8 mouse cellular contexts compared by ENCODE assay signal in genomic region chr6:70805820-70806513, GRCm38 (mm10). TPM values are rescaled to one million over a fixed set of nuclear protein-coding genes. Genes with fewer than 3 reads are reported as not detected.
DNase-seq lines count a peak whose midpoint lies in the region; ATAC-seq and TF ChIP-seq lines count a peak whose summit lies in the region.

No protein-coding gene starts in this region.

- peak; percentile 92 for TF ChIP-seq CTCF in left cerebral cortex, adult 2 months (IDR thresholded peaks at IDR 0.05)
- peak; percentile 83; the same call in 1 of the 2 replicates for TF ChIP-seq CTCF in small intestine, adult 2 months (IDR thresholded peaks at IDR 0.05; ENCODE audit: extremely low read depth, insufficient read length, insufficient replicate concordance, low read depth, low read length)

- WGBS in hindbrain, embryonic 16.5 days, result 9% methylated on average over 13 of the region's 13 CpGs
- WGBS in small intestine, adult 2 months, result 18% methylated on average over 13 of the region's 13 CpGs

- no peak overlapping the region for H3K27ac ChIP-seq in hindbrain, embryonic 16.5 days (ENCODE audit: low read depth, low read length)
- H3K27ac ChIP-seq in left cerebral cortex, adult 2 months, result no peak overlapping the region
- H3K27ac ChIP-seq in small intestine, adult 2 months (ENCODE audit: insufficient read depth, low read depth, low read length), result no peak overlapping the region

- no peaks in the 10 kb centered on the region for H3K36me3 ChIP-seq in hindbrain, embryonic 16.5 days (ENCODE audit: control insufficient read depth, insufficient read depth, low read length)
- no peaks in the 10 kb centered on the region for H3K36me3 ChIP-seq in small intestine, adult 2 months (ENCODE audit: control insufficient read depth, insufficient read depth, low read length)

- H3K4me3 ChIP-seq in hindbrain, embryonic 16.5 days (ENCODE audit: low read length), result peak overlapping the region; percentile 10; the same call in 1 of the 2 replicates
- H3K4me3 ChIP-seq in left cerebral cortex, adult 2 months, result no peak overlapping the region; the same call in 1 of the 2 replicates
- peak overlapping the region; percentile 31; the same call in 1 of the 2 replicates for H3K4me3 ChIP-seq in small intestine, adult 2 months (ENCODE audit: low read depth, low read length)

- 0 out of 2 replicates have a peak overlapping the region, but pooled peaks have one; percentile 1 for H3K9ac ChIP-seq in hindbrain, embryonic 16.5 days (ENCODE audit: low read depth, low read length)

- H3K4me1 ChIP-seq in hindbrain, embryonic 16.5 days (ENCODE audit: control insufficient read depth, insufficient read depth, low read depth, low read length), result peaks cover 5% of the 10 kb centered on the region
- H3K4me1 ChIP-seq in small intestine, adult 2 months (ENCODE audit: control insufficient read depth, insufficient read depth, insufficient read length, low read length), result no peaks in the 10 kb centered on the region

- no peak for TF ChIP-seq POLR2A in small intestine, adult 2 months (IDR thresholded peaks at IDR 0.05; ENCODE audit: low read depth, low read length)

- H3K9me3 ChIP-seq in hindbrain, embryonic 16.5 days (ENCODE audit: control insufficient read depth, low read length), result no peaks in the 10 kb centered on the region

- peak; percentile 61 for DNase-seq in right cerebral cortex, adult 18-20 months
- no peak for DNase-seq in right cerebral cortex, postnatal 36 days (ENCODE audit: low spot score in 2 of 2)
- peak; percentile 77 to 79 for DNase-seq in cerebellum, postnatal 25 days
- peak; percentile 71 to 72 for DNase-seq in frontal cortex, postnatal 36 days (ENCODE audit: low spot score in 2 of 2)
- peak; percentile 60 to 63 for DNase-seq in left cerebral cortex, adult 2 months (ENCODE audit: extremely low spot score in 1 of 2, low spot score in 2 of 2)

- H3K27me3 ChIP-seq in hindbrain, embryonic 16.5 days (replicated peaks; ENCODE audit: control insufficient read depth, insufficient read depth, low read length), result no peaks in the 10 kb centered on the region
- H3K27me3 ChIP-seq in small intestine, adult 2 months (ENCODE audit: control insufficient read depth, insufficient read depth, low read length), result no peaks in the 10 kb centered on the region

- intact Hi-C loops in left cerebral cortex, adult 2 months (cut with DNase I), result loop anchor here (2.0 to 10.0 kb wide), 3 partner anchors 75 to 599 kb away; no protein-coding TSS in a partner anchor

- ATAC-seq in hindbrain, embryonic 16.5 days, result peak; percentile 72
- peak; percentile 71 for ATAC-seq in megakaryocyte progenitor cell, adult 5-6 weeks (replicated peaks; ENCODE audit: poor library complexity)

- peak overlapping the region; percentile 47 for H3K4me2 ChIP-seq in hindbrain, embryonic 16.5 days (ENCODE audit: low read length)

RNA-seq across cellular contexts. Expression of gene Rpia, which starts 13.9 kb away (rescaled TPM):
- polyA plus RNA-seq in hindbrain, embryonic 16.5 days (2015; fragmentation: Nextera tagmentation; extraction: Ambion mirVana), result 2.1 and 2.3 TPM in 2 replicates
- total RNA-seq in left cerebral cortex, adult 2 months (2021), result 10 to 100 TPM; 13.1 to 14.0 TPM
- total RNA-seq in megakaryocyte progenitor cell, adult 5-6 weeks (2015), result 105 and 110 TPM in 2 replicates
- 209 and 250 TPM in 2 replicates for total RNA-seq in megakaryocyte progenitor cell, adult 5-6 weeks (2017)
- polyA plus RNA-seq in small intestine, adult 2 months (2012; rRNA removed), result 7.3 and 12.9 TPM in 2 replicates

RNA-seq across cellular contexts. Expression of gene Eif2ak3, which starts 38.3 kb away (rescaled TPM):
- polyA plus RNA-seq in hindbrain, embryonic 16.5 days (2015; fragmentation: Nextera tagmentation; extraction: Ambion mirVana), result 10.4 and 11.8 TPM in 2 replicates
- total RNA-seq in left cerebral cortex, adult 2 months (2021), result 10 to 100 TPM; 25.3 to 28.6 TPM
- 13.2 and 16.9 TPM in 2 replicates for total RNA-seq in megakaryocyte progenitor cell, adult 5-6 weeks (2015)
- 19.8 and 22.8 TPM in 2 replicates for total RNA-seq in megakaryocyte progenitor cell, adult 5-6 weeks (2017)
- polyA plus RNA-seq in small intestine, adult 2 months (2012; rRNA removed), result 12.5 and 24.5 TPM in 2 replicates

Comparison
In these comparisons a context has a peak if more than half of its experiments do, and no peak if none do; other contexts are left out.
1. DNase-seq: peak in right cerebral cortex, adult 18-20 months (single experiment), cerebellum, postnatal 25 days (2 of 2), frontal cortex, postnatal 36 days (2 of 2) and left cerebral cortex, adult 2 months (2 of 2); none in right cerebral cortex, postnatal 36 days (0 of 2).
2. RNA of gene Rpia, which starts 13.9 kb away (total RNA-seq): 105 to 250 TPM in megakaryocyte progenitor cell, adult 5-6 weeks; 13.1 to 14.0 TPM in left cerebral cortex, adult 2 months; every median in the first group is over 4 times any median in the second.